Mouse (Mus musculus) C2C12 (cell line): ENCODE measurements around the gene Dcdc2c. TPM values are rescaled to one million over a fixed set of nuclear protein-coding genes. Genes with fewer than 3 reads are reported as not detected.
A peak's percentile ranks its signal among the peaks of the same experiment; 100 is the strongest.

Experiments
- H3K27me3 ChIP-seq: one replicate; pipeline ENCODE4 v1.6.1; 2011; ENCODE audit not compliant: control insufficient read depth, insufficient read depth, insufficient read length
- H3K36me3 ChIP-seq: one replicate; pipeline ENCODE4 v1.6.1; 2011; ENCODE audit not compliant: control insufficient read depth, insufficient read depth
- H3K4me3 ChIP-seq: one replicate; pipeline ENCODE4 v1.5.1; 2011; ENCODE audit warnings: mild to moderate bottlenecking, control low read depth; ENCODE audit not compliant: poor library complexity, insufficient read depth, severe bottlenecking
- H3K79me2 ChIP-seq: one replicate; pipeline ENCODE4 v1.6.1; 2011; ENCODE audit not compliant: control insufficient read depth, insufficient read depth
- H3K79me3 ChIP-seq: one replicate; pipeline ENCODE4 v1.6.1; 2011; ENCODE audit warnings: low read depth, control low read depth
- H3ac ChIP-seq: one replicate; pipeline ENCODE3; 2011; ENCODE audit warnings: low read depth; ENCODE audit not compliant: control insufficient read depth, insufficient read length
- CEBPB ChIP-seq: IDR thresholded peaks from one replicate; pipeline ENCODE4 v1.6.1; 2011; ENCODE audit warnings: low read depth, mild to moderate bottlenecking, control low read depth, moderate library complexity
- CTCF ChIP-seq: IDR thresholded peaks from one replicate; pipeline ENCODE4 v1.5.1; 2011; ENCODE audit not compliant: control insufficient read depth, insufficient read depth, insufficient read length
- FOSL1 ChIP-seq: IDR thresholded peaks from one replicate; pipeline ENCODE4 v1.8.0; 2011; ENCODE audit warnings: mild to moderate bottlenecking, low read length; ENCODE audit not compliant: poor library complexity, insufficient read depth, severe bottlenecking
- MAX ChIP-seq: IDR thresholded peaks from one replicate; pipeline ENCODE4 v1.6.1; 2011; ENCODE audit warnings: mild to moderate bottlenecking, control low read depth
- MYOD1 ChIP-seq: IDR thresholded peaks from one replicate; pipeline ENCODE4 v1.6.1; 2011; ENCODE audit warnings: low read depth; ENCODE audit not compliant: control insufficient read depth, insufficient read length
- MYOG ChIP-seq: IDR thresholded peaks from one replicate; pipeline ENCODE4 v1.6.1; 2011; ENCODE audit not compliant: control insufficient read depth, insufficient read length; ENCODE audit errors: extremely low read depth
- USF1 ChIP-seq: IDR thresholded peaks from one replicate; pipeline ENCODE4 v1.6.1; 2011; ENCODE audit warnings: low read depth, mild to moderate bottlenecking, control low read depth, moderate library complexity
- polyA plus RNA-seq: library from polyadenylated mRNA; unstranded; fragments of >200 nt; fragmentation: generic; extraction: Trizol; gene quantifications from one replicate; pipeline ENCODE4 v1.2.1, GENCODE M21; 2012; ENCODE audit warnings: missing spikeins

The Dcdc2c gene
- polyA plus RNA-seq, 1 experiment = not detected

DNA sequence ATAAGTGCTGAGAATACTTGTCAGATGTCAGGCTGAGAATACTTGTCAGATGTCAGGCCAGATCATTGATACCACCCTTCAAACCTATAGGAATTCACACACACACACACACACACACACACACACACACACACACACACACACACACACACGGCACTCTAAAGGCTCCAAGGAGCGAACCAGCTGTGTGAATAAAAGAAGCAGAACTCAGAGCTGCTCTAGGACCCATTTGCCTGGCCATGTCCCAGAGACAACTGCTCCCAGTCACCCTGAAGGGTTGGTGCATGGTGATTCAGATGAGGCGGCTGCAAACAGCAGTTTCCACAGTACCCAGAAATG, 119.5 kb downstream of the Dcdc2c start:
- Histone ChIP-seq H3K27me3 (no peaks in the 10 kb centered on the region), H3ac (no peak overlapping the region), H3K36me3 (no peaks in the 10 kb centered on the region), H3K79me2 (no peaks in the 10 kb centered on the region), H3K79me3 (no peaks in the 10 kb centered on the region), H3K4me3 (no peak overlapping the region)
- TF ChIP-seq MAX = no peak
- no peak for TF ChIP-seq CTCF
- no peak for TF ChIP-seq USF1
- no peak for TF ChIP-seq CEBPB
- TF ChIP-seq FOSL1 = no peak
- TF ChIP-seq MYOG = no peak
- no peak for TF ChIP-seq MYOD1

DNA sequence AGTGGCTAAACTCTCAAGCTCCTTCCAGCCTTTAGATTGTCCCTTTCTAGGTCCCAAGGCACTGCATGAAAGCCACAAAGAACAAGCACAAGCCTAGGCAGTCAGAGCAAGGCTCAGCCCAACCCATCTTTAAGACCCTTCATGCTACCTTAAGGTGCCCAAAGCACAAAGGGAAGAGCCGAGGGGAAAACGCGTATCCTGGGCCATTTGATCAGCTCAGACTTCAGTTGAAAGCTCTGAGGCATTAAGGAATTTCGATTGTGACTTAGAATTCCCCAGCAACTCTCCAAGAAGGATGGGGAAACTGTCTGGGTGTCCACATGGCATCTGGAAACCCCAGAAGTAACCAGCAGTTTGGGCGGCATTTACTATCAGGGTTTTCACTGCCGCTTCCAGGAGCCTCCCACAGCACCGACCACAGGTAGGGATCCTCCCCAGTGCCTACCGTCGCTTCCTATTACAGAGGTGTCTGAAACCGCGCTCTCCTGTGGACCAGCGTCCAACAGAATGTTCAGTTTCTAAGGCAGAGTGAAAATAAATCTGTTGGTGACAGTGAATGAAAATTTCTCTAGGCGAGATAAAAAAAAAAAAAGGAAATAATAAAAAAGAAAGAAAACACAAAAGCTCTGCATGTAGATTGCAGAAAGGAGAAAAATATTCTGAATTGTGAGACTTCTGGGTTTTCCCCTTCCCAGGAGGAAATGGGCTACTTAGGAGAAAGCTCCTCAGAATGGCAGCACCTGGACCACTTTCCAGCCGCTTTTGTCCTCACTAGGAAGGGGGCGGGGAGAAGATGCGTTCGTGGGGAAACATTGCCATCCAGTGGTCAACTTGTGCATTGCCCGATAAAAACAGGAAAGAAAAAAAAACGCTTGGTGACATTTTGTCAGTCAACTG, 120.1 kb downstream of the Dcdc2c start:
- H3K4me3 ChIP-seq = no peak overlapping the region

DNA sequence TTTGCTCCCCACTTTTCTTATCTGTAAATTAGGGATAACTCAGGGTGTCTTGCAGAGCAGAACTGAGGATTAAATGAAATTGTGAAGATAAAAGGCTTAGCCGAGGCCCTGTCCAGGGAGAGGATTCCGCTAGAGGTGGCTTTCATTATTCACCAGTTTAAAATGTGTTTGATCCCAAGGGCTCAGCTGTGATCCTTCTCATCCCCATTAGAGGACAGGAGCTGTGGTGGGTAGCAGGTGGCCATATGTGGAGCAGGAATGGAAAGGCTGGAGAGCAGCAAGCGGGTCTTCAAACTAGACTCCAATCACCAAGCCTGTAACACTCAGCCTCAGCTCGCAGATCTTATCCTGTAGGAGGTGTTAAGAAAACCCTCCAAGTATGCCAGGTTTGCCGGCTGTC, 122.3 kb downstream of the Dcdc2c start:
- Histone ChIP-seq H3ac (no peak overlapping the region), H3K4me3 (no peak overlapping the region), H3K27me3 (no peaks in the 10 kb centered on the region), H3K79me3 (no peaks in the 10 kb centered on the region), H3K79me2 (no peaks in the 10 kb centered on the region), H3K36me3 (no peaks in the 10 kb centered on the region)
- no peak for TF ChIP-seq CEBPB
- TF ChIP-seq CTCF = no peak
- TF ChIP-seq USF1 = no peak
- TF ChIP-seq MYOD1 = no peak
- no peak for TF ChIP-seq FOSL1
- no peak for TF ChIP-seq MAX
- TF ChIP-seq MYOG = no peak

More for the DNA sequence above, 120.1 kb downstream of the Dcdc2c start:
- no peaks in the 10 kb centered on the region for H3K79me2 ChIP-seq
- H3K36me3 ChIP-seq = no peaks in the 10 kb centered on the region
- H3K79me3 ChIP-seq = no peaks in the 10 kb centered on the region
- TF ChIP-seq MAX (no peak), USF1 (no peak), CTCF (peak; percentile 31), MYOD1 (no peak)
- H3ac ChIP-seq = no peak overlapping the region
- no peaks in the 10 kb centered on the region for H3K27me3 ChIP-seq

DNA sequence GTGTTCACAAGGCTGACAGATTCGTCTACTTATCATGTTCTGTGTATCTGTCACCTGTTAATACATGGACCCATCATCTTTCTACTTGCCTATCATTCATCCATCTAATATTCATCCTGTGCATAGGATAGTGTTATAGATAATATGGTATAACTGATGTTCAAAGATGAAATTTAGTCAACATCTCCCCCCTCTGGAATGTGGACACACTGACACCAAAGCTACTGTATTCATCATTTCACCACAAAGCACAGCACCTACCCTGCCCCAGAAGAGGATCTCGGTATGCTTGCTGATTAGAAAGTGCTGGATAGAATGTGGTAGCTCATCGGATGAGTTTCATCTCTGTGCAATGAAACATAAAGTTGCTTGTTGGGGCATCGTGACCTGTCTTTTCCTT, 135.2 kb downstream of the Dcdc2c start:
- H3K36me3 ChIP-seq = no peaks in the 10 kb centered on the region
- no peaks in the 10 kb centered on the region for H3K79me2 ChIP-seq
- no peaks in the 10 kb centered on the region for H3K27me3 ChIP-seq
- no peak overlapping the region for H3ac ChIP-seq
- no peaks in the 10 kb centered on the region for H3K79me3 ChIP-seq
- TF ChIP-seq MAX = no peak
- no peak for TF ChIP-seq FOSL1
- TF ChIP-seq CTCF = no peak
- no peak for TF ChIP-seq USF1
- no peak for TF ChIP-seq MYOG
- TF ChIP-seq MYOD1 = no peak
- no peak for TF ChIP-seq CEBPB
- H3K4me3 ChIP-seq = no peak overlapping the region

DNA sequence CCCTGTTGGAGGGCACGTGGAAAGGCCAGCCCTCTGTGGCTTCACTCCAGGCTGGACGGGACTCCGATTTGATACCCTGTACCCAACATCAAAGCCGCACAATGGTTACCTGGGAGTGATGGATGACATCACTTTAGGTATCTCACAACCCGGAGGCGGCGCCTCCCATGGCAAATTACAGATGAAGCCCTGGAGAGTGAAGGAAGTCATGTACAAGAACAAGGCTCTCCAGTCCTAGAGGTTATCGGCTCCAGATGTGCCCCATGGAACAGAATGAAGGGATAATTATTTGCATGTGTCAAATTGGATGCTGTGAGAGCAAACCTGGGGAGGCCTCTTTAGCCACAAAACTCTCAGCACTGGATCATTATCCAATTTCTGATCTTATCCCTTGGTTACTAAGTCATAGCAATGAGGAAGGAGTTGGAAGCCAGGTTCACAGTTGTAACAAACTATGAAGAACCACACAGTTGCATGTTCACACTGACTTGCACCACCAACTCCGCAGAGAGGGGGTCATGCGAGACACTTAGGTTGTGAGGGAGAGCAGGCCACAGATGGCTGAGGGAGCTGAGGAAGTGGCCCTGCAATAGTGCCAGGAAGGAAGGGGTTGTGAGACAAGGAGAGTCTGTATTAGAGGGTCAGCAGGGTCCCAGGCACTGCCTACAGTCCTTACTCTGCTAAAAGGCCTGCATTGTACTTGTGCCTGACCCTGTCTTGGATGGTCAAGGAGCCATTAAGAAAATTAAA, 144.4 kb downstream of the Dcdc2c start:
- Histone ChIP-seq H3K79me2 (no peaks in the 10 kb centered on the region), H3K4me3 (no peak overlapping the region), H3ac (no peak overlapping the region), H3K27me3 (no peaks in the 10 kb centered on the region), H3K36me3 (no peaks in the 10 kb centered on the region), H3K79me3 (no peaks in the 10 kb centered on the region)
- TF ChIP-seq MAX = no peak
- TF ChIP-seq MYOG = no peak
- no peak for TF ChIP-seq USF1
- TF ChIP-seq CTCF = no peak
- TF ChIP-seq CEBPB = no peak
- TF ChIP-seq MYOD1 = no peak
- no peak for TF ChIP-seq FOSL1
